Mouse (Mus musculus) right cerebral cortex, postnatal 4 days (tissue): ENCODE measurements around the gene 1110059E24Rik.
A peak's percentile ranks its signal among the peaks of the same experiment; 100 is the strongest.
"Not testable (repeated sequence)": the region's sequence is repeated elsewhere in the genome, so short reads cannot be mapped to it uniquely, and the experiment has no call there.

Experiments used
- DNase-seq: peaks from one replicate; pipeline ENCODE4 v3.0.0-alpha.2; 2022

1110059E24Rik gene

DNA sequence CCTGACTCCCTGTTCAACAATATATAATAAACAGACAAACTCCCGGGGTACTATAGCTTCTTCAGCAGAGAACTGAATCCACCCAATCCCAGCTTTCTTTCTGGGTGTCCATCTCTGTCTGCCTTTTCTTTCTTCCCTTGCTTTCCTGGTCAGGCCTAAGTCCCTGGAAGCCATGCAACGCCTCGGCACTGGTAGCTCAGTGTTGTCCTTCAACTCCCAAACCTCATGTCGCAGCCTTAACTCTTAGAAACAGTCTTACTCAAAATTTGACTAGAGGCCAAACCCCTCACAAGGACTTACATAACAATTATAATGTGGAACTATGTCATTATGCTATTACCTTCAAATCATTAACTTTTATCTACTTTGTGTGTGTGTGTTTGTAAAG lies 28.6 kb downstream of the 1110059E24Rik start:
- DNase-seq = no peak

DNA sequence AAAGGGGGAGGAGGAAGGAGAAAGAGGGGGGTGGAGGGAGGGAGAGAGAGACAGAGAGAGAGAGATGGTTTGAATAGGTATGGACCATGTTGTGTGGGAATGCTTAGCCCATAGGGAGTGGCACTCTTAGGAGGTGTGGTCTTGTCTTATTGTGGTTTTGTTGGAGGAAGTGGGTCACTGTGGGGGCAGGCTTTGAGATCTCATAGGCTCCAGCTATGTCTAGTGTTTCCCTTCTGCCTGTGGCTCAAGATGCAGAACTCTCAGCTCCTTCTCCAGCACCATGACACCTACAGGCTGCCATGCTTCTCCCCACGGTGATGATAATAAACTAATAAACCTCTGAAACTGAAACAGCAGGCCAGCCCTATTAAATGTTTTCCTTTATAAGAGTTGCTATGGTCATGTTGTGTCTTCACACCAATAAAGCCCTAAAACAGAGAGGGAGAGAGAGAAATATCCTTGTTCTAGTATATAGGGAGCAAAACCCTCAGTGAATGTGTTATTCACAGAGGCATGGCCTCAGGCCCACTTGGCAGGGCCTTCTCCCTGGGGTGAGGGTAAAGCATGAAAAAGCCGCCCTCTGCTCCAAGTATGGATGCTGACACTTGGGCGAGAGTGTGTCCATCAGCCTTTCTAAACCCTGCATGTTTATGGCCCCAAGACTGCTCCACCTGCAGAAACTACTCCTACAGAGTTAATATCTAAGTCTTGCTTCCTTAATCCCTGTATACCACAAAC lies 29.2 kb downstream of the 1110059E24Rik start:
- DNase-seq = no peak

DNA sequence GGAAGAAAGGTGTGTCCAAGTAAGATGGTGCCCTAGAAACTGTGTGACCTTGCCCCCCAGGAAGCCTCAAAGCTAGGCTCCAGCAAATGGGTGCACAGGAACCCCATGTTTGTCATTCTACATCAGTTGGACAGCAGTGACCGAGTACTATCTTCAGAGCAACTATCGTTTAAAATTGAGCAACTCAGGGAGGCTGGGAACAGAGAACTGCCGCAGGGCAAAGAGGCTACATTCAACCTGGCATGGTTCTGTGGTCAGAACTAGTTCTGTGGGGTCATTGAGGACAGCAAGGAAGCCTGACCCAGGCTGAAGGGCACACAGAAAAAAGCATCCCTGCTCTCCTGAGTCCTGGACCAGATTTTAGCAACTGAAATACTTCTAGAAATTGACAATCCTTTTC lies 37.0 kb downstream of the 1110059E24Rik start:
- no peak for DNase-seq

DNA sequence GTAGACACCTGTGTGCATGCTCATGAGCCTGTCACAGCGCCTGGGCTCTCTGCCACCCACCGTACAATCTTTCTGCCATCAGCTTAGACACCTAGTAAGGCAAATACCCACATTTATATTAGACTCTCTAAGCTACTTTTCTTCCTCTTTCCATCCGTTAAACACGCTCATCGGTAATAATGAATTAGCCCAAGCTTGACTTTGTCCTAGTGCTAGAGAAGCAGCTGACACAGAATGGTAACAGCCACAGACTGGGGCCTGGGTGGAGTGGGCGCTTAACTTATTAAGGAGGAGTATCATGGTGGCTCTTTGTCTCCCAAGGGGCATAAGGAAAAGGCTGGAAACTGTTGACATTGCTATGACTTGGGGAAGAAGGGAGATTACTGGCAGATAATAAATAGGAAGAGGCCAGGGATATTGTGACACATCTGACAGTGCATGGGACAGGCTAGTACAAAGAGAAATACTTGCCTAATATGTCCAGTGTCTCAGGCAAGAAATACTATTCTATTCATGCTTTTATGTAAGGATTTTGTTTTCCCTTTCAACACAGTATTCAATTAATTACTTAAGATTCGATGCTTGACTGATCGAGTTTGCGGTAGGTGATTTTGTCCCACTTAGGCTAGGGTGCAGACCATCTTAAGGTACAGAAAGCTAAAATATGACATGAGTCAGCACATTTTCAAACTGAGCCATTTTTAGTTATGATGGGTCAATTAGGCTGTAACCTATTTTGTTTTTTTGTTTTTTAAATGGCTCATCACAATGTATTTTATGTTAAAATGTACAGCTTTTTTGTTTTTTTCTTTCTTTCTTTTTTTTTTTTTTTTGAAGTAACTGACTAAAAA lies 40.8 kb downstream of the 1110059E24Rik start:
- DNase-seq = no peak

DNA sequence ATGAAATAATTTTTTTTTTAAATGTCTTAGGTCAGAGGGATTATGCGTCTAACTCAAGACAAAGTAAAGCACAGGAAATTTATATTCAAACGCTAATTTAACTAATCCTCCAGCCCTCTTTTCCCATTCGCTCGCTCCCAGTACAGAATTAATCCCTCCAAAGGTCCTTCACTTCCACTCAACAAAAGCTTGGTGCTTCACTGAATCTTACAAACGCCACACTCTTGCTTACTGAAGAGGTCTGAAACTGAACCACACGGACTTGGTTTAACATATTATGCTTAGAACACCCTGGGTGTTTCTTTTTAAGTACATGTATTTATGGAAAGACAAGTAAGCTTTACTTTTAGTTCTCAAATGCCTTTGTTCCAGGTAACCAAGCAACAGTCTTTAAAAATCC lies 41.5 kb downstream of the 1110059E24Rik start:
- DNase-seq = no peak

DNA sequence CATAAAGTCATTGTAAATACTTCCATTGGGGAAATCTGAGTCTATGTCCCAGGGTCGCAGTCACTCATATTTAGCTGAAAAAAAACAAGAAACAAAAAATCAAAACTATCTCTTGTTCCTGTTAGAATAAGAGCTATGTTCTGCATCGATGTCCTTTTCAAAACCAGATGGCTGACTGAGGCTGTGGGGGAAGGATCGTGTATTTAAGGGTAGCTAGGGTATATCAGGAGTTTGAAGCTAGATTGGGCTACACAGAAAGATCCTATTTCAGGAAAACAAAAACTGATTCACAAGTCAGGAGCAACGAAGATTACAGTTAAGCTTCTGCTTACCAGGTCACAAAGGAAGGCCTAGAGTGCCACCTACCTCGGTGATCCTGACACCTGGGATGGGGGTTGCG lies 42.5 kb downstream of the 1110059E24Rik start:
- DNase-seq = no peak

DNA sequence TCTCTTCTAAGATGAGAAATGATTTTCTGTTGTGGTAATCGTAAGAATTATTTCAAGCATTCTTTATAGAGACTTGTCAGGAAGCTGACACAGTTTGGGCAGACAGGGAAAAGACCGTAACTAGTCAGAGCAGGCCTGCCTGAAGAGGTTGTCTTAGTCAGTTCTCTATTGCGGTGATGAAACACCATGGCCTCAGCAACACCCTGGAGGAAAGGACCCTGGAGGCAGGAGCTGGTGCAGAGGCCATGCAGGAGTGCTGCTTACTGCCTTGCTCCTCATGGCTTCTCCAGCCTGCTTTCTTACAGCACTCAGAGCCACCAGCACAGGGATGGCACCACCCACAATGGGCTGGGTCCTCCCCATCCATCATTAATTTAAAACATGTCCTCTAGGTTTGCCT lies 47.5 kb downstream of the 1110059E24Rik start:
- DNase-seq = no peak

DNA sequence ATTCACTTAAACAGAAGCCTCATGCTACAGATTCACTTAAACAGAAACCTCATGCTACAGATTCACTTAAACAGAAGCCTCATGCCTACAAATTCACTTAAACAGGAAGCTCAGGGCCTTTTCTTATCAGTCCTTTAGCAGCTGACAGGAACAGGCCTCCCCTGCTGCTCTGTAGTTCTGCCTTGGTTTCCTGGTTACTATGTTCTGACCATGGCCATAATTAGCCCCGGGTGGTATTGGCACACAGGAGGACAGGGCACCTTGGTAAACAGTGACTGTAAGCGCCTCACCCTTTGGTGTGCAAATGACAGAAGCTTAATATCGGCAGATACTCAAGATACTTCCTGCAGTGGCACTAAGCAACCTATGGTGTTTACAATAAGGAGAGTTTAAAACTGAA lies 48.9 kb downstream of the 1110059E24Rik start:
- DNase-seq = no peak

DNA sequence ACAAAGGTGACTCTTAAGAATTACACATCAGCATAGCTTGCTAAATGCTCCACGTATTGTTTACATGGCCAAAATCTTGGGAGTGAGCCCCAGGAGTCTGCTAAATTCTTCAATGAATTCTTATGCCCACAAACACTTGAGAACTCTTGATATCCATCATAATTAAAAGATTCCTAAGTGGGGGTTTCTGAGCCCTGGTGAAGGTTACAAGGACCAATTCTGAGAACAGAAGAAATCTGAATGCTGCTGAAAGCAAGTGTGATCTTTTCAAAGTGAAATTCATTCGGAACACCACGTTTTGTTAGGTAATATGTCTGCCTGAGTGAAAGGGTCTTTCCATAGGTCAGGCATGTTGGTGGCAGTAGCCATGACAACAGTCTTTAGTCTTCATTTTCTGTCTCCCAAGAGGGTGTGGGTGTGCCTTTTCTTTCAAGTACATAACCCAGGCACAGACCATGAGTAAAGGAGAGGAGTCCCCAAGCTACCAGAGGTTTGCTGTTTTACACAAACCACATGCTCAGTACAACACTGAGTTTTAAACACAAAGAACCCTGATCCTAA lies 51.2 kb downstream of the 1110059E24Rik start:
- no peak for DNase-seq

DNA sequence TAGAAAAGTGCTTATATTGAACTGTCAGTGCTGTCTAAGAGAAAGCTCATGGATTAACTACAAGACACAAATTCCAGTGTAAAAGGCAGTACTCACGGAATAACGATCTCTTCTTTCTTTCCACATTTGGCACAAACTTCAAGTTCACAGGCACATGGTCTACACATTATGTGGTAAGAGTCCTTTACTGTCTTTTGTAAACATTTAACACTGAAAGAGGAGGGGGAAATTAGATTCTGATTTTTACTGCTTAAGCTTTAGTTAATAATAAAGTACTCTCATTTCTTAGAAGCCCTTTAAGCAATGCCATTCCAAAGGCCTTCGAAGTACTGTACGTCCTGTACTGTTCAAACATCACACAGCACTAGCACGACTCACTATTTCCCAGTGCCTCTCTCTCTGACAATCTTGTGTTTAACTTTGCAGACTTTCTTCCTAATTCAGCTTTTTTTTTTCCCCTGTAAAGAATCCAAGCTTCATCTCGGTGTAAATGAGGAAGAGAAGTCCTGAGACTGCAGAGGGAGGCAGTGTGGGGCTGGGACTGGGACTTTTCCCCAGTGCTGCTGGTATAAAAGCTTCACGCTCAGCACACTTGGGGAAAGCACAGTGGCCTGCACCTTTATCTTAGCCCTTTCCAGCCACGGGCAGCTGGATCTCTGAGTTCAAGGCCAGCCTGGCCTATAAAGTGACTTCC lies 54.0 kb downstream of the 1110059E24Rik start:
- no peak for DNase-seq

DNA sequence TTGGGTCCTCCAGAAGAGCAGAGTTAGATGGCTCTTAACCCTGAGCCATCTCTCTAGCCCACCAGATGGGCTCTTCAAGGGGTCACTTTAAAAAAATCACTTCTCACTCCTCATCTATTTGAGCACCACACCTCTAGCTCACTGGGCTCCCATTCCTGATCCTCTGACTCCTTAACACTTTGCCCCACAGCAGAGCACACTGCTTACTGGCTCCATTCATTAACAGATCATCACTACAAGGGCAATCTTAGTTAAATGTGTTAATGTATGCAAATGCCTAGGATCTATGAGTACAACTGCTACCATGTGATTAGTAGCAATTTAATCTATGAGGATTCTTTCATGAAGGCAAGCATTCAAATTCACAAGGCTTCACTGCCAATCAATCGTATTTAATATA lies 58.1 kb downstream of the 1110059E24Rik start:
- DNase-seq = no peak

DNA sequence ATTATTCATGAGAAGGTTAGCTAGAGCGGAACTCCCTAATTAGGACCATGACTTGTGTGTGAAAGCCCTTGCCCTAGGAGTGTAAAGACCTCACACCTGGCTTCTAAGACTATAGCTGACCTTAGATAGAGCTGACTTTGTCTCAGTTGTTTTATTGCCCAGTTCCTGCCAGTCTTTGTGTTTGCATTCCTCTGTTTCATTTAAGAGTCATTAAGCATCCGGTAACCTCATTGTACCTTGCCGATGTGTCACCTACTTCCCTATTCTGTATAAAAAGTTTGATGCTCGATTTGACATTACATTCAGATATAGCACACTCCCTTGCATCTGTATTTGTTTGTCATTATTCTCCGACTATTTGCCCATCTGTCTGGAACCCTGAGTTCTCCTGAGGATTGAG lies 60.6 kb downstream of the 1110059E24Rik start:
- not testable (repeated sequence) for DNase-seq

DNA sequence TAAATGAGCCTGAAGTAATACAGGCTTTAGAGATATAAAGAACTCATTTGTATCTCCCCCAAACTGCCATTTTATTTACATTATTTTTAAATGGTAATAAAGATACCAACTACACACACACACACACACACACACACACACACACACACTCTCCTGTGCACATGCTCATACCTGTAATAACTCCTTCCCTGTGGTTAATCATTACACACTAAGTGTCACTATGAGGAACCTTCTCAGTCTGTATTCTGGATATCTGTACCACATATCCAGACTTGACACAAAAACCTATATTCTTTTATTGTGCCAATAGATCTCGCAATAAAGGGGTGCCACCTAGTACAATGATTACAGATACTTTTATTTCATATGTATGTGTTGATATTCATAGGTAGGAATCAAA lies 62.9 kb downstream of the 1110059E24Rik start:
- no peak for DNase-seq

DNA sequence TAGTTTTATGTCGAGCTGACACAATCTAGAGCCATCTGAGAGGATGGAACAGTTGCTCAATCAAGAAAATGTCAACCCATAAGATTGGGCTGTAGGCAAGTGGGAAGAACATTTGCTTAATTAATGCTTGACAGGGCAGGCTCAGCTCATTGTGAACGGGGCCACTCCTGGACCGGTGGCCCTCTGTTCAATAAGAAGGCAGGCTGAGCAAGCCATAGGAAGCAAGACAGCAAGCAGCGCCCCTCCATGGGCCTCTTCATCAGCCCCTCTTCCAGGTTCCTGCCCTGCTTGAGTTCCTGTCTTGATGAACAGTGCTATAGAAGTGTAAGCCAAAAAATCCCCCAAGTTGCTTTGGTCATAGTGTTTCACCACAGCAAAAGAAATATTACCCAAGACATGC lies 65.2 kb downstream of the 1110059E24Rik start:
- no peak for DNase-seq

DNA sequence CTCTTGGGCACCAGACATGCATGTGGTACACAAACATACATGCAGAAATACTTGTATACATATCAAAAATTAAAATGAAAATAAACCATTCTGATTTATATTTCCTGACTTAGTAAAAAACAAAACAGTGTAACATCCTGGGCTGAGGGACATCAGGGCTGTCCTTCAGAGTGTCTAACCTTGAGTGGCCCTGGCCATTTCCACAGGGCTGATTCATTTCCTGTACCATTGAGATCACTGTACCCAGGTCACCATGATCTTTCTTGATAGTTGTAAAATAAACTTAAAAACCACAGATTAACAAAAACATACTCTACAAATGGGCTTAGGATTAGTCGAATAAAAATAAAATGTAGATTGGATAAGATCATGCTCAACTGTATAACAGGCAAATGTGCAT lies 66.2 kb downstream of the 1110059E24Rik start:
- no peak for DNase-seq

DNA sequence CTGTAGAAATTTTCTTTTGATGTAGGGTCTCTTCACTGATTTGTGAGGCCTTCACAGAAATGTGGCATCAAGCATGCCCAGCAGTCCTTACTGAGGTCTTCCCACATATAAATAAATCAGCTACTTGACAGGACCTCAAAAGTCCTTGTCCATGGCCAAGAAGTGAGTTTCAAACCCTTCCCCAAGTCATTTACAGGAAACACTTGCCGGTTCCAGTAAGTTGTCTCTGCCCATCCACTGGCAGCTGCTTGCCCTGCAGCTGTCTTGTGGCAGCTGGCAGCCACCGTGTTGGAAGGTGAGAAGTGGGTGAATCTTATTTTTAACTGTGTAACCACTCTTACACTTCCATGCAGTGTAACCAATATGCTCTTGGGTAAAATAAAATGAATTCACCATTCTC lies 66.9 kb downstream of the 1110059E24Rik start:
- no peak for DNase-seq

DNA sequence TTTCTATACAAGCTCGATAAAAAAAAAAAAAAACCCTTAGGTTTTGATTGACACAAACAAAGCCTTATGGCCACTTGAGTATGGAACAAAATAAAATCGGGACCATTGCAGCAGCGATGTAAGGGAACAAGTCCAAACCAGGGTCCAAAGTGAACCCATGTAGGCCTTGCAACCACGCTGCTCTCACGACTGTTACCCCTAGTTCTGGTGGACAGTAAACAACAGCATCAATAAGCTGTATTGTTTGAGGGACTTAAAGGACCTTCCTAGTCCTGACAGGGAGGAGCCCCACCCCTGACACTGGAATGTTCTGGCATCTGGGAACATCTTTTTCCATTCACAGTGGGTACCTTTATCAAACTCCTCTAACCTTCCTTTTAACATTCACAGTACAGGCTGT lies 68.8 kb downstream of the 1110059E24Rik start:
- no peak for DNase-seq

DNA sequence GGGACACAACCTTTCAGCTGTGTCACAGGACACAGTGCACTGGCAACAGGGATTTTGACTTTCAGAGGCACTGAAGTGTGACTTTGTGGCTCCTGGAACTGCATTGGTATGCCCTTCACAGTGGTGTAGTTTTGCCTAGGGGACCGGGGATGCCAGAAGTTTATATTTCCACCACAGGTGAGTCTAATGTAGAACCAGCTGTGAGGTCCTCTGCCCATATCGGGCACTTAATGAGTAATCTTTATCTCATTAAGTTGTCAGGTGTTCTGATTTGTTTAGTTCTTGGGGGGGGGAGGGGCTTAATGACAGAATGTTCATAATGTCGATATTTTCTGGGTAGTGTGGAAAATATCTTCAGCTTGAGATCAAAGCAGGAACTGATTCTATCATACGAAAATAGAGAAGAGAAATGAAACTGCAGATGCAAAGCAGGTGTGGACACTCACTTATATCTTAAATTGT lies 69.2 kb downstream of the 1110059E24Rik start:
- no peak for DNase-seq

DNA sequence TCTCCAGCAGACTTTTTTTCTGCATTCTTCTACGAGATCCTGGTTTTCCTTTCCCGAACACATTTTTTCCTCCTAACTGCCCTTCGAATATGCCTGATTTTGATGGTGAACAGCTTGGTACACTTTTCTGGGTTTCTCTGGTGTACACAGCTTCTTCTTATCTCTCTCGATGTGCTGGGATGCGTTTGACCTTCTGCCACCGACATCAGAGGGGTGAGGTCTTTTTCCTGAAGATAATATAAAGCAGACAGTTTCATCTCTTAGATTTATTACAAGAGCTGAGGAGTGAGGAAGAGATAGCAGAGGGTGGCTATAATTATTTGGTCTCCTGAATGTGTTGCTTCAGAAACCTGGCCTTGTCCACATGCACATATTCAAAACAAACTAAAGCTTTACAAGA lies 71.4 kb downstream of the 1110059E24Rik start:
- no peak for DNase-seq

DNA sequence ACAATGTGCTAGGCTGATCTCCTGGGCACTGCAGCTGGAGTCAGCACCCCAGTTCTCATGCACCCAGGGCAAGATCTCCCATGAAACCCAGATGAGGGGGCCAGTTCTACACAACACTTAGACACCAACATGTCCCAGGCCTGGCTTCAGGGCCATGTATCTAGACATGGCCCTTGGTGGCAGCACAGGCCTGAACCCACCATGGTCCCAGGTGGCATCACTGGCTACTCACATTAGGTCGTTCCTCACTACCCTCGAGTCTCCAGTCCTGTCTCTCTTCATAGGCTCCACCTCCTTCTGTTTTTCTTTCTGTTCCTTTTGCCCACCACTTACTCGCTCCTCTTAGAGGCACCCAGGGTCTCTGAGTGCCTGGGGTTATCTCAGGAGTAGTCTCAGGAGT lies 72.9 kb downstream of the 1110059E24Rik start:
- no peak for DNase-seq

DNA sequence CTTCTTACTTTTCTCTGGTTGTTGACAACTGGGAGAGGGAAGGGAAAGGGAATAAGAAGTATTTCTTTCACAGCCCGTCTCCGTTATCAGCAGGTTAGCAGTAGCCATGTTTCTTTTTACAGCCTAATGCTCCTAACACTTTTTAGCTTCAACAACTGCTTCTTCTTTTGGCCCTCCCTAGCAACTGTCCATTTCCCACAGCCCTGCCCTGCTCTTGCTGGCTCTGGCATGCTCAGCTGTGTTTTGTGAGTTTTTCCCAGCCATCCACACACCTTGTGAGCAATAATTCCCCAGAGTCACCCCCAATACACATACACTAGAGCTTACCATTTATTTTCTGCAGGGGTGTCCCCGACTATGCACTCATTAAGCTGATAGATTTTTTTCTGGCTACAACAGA lies 75.3 kb downstream of the 1110059E24Rik start:
- DNase-seq = no peak

DNA sequence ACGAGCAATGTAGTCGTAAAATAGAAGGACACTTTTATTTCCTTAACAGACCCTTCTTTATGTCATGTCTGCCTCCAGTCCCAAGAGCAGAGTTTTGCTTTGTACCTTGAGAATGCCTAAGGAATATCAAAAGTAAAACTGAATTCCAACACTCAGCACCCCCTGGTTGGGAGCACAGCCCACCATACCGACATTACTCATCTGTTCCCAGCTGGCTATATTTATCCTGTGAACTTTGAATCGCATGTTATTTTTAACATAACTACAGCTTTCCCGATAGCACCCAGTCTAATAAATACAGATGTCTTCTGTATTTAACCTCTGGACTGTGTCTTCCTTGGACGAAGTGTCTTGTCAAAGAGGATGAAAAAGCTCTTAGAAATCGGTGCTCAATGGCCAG lies 80.8 kb downstream of the 1110059E24Rik start:
- no peak for DNase-seq

DNA sequence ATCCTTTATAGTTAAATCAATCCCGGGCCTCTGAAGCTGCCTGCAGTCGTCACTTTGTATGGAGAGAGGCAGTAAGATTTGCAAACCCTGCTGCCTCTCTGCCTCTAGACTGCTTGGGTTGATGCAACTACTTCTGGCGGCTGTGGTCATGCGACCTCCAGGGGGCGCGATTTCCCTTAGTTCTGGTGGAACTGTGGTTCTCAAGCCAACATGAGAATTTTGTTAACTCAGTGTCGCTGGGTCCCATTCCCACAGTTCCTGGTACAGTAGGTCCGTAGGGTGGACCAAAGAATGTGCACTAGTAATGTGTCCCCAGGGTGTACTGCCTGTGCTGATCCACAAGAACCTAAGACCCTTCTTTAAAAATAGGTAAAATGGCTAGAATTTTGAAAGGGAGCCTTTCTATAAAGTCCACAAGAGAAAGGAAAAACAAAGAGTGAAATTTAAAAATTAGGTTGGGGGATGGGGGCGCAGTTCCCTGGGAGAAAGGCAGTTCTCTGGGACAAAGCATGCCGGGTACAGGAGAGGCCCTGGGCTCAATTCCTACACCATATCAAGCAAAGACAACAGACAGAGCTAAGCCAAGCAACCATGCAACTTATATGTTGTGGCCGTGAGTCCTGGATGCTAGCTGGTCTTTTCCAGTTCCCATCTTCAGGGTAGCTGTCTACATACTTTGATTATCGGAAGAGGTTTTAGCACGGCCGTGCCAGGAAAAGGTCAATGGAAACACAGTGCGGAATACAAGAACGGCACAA lies 81.4 kb downstream of the 1110059E24Rik start:
- peak; percentile 90 for DNase-seq
